Mouse (Mus musculus) thymus, adult 18-20 months (tissue): Measurements from ENCODE around the gene Zfp618.

ENCODE experiments used
- DNase-seq, 2 experiments: peaks; one replicate each; pipeline ENCODE4 v3.0.0; 2022; ENCODE audit warnings: mixed read lengths in 2 of 2

The Zfp618 gene

DNA sequence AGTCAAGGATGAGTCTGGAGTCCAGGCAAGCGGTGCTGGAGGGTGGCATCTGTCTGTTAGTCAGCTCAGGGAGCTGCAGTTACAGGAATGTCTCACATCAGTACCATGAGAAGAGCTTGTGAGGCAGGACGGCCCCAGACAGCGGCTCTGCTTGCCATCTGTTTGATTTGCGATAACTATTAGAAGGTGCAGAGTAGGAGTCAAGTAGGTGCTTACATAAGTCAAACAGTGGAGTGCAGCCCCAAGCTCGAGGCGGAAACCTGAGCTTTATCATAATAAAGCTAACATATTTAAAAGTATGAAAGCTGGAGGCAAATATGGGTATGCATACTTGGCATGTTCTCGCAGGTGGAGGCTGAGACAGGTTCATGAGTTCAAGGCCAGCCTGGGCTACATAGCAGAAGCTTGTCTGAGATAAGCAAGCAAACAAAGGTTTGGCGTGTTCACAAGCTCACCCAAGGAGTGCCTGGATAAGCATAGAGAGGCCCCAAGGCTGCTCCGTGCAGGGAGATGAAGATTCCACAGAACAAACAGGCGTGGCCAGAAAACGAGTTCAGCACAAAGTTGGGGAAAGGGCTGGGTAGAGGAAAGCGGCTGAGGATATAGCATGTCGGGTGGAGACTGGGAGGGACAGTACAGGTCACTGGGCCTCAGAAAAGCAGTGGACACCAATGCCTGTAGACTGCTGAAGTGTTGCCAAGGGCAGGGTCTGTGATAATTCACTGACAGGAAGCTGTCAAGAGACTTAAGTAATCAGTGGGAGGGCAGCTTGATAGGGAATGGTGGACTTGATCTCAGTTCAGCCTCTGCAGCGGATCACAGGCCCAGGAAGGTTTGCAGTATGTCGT, 106.3 kb downstream of the Zfp618 start:
- DNase-seq, result no peak

- no peak for DNase-seq
Measured at GRCm38 (mm10) chr4:63073139-63073538, 107.8 kb downstream of the Zfp618 start.

DNA sequence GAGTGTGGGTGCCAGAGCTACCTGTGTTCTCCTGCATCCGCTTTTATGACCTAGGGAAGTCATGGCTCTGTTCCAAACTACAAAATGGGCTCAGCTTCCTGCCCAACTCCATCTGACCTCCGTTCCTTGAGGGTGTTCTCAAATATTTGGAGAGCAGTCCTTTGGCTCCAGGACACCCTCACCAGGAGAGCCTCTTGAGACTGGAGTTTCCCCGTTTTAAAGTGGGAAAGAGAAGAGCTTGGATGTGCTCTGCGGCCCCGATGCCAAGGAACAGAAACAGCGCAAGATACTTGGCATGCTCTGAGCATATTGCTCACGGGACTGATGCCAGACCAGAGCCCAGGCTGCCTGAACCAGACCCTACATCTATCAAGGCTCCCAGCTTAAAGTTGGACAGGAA, 113.8 kb downstream of the Zfp618 start:
- no peak for DNase-seq

GRCm38 (mm10) chr4:63084473-63084889, 119.1 kb downstream of the Zfp618 start:
- DNase-seq, result no peak

GRCm38 (mm10) chr4:63089484-63089883, 124.1 kb downstream of the Zfp618 start:
- DNase-seq, result peak; percentile 36 to 57

DNA sequence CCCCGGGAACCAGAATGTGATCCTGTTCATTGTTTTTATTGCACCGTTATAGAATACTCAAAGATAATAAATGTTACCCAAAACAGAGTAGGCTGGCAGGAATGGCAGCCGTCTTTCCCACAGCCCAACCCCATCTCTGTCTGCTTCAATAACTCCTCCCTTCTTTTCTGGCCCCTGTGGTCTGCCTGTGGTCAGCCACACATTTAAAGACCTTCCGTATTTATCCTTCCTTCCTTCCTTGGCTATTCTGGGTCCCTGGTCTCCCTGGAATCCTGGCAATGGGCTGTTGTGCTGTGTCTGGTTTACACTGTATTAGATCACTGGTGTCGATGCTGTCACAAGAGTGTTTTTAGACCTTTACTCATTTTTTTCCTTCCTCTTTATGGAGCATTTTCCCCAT, 125.8 kb downstream of the Zfp618 start:
- no peak for DNase-seq

DNA sequence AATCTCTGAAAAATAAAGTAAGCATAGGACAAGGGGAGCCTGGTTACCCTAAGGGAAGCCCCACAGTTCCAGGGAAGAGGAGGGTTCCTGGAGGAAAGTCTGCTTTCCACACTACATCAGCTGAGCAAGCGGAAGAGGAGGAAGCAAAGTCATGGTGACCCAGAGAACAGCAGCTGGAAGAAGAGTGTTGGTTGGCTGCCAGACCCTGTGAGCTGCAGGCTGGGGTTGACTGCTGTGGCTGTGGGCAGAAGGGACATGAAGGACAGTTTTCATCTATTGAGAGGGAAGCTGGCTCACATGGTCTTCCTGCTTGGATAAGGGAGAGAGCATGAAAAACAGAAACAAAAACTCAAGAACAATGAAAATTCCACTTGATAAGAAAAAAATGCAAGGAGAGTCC, 132.2 kb downstream of the Zfp618 start:
- DNase-seq, result no peak

DNA sequence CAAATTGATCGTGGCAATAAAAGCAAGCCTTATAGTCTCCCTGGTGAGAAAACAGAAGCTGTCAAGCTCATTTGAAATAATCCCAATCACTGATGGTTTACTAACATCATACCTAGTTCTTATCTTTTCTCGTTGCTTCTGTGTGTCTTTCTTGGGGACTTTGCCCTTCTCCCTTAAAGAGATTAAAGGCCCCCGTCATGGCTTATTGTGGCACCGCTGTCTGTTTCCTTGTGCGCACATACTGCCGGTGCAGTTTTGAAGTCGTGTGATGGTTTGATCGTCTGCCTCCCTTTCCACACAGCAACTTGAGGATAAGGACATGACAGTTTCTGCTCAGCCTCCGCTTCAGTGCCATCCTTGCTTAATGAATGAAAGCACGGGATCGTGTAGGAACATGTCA, 135.1 kb downstream of the Zfp618 start:
- no peak for DNase-seq

DNA sequence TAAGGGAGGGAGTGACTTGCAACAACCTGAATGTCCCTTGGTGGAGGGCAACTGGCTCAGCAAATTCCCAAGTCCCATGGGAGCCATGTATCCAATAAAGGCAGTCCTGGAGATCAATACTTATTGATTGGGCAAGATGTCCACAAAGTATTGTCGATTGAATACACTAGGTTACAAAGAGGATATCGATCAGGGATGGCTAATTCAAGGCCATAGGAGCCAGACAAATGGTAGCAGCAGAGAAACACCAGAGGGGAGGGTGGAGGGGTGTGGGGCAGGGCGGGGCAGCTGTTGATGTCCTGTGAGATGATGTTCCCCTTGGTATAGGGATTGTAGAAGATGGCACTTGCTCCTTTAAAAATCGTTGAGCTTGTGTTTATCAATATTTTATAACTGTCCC, 136.7 kb downstream of the Zfp618 start:
- no peak for DNase-seq

- no peak for DNase-seq
Measured at GRCm38 (mm10) chr4:63105651-63106050, 140.3 kb downstream of the Zfp618 start.

GRCm38 (mm10) chr4:63118639-63119437, 153.5 kb downstream of the Zfp618 start:
- peak; percentile 46 to 61 for DNase-seq

DNA sequence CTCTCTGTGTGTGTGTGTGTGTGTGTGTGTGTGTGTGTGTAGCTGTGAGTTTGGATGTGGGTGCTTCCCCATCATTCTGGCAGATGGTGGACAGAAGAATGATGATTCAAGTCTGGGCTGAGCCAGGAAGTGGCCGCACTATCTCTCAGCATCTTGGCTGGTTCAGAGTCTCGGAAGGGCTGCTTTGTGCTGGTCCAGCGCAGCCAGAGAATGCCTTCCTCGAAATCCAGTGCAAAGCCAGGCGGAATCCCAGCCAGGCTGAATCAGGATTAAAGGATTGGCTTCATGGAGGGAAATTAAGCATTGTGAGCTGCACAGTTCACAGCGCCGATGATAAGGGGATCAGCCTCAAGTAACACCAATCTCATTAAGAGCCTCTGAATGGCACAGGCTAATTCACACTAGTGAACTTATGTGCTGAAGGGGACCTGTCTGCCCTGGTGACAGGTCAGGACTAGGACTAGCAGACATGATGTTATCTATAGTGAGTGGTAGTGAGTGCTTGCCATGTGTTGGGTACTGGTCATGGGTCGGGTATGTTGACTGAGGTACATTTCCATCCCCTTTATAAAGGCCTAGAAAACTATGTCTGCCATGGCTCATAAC, 159.6 kb downstream of the Zfp618 start:
- no peak for DNase-seq

GRCm38 (mm10) chr4:63129891-63130624, 164.7 kb downstream of the Zfp618 start:
- DNase-seq, result no peak

DNA sequence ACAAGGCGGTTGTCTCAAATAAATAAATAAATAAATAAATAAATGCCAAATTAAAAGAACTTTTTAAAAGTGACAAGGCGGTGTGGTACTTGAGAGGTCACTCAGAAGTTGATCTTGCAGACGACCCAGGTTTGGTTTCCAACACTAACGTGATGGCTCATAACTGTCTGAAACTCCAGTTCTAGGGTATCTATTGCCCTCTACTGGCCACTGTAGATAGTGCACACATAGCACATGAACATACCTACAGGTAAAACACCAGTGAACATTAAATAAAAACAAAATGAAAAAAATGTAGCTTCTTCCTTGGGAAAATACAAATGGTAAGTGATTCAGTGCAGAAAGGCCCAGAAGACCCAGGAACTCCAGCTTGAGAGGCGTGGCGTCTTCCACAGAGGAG, 181.9 kb downstream of the Zfp618 start:
- DNase-seq, result no peak

GRCm38 (mm10) chr4:63151127-63151526, 185.8 kb downstream of the Zfp618 start:
- DNase-seq, result no peak

- DNase-seq, result no peak
Measured at GRCm38 (mm10) chr4:63154028-63154427, 188.7 kb downstream of the Zfp618 start.

DNA sequence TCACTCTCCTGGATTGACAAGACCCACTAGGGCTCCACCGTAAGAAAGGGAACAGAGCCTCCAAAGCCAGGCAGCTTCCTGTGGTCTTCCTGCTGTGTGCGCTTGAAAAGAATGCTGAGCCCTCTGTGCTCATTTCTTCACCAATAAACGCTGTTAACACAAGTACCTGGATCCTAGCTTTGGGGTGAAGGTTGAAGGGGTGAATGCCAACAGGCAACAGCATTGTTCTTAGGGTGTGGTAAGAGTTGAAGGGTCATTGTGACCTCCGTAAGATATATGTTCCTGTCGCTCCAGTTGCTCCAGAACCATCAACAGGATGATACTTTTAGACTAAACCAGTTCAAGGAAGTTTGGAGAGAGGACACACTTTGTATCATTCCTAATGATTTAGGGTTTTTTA, 189.3 kb downstream of the Zfp618 start, which contains the start of gene Ambp:
Ambp (minus strand) TSS at position 101 of the 400 bp plus-strand sequence.
- DNase-seq, result no peak

GRCm38 (mm10) chr4:63155596-63155995, 190.2 kb downstream of the Zfp618 start:
- DNase-seq, result no peak

DNA sequence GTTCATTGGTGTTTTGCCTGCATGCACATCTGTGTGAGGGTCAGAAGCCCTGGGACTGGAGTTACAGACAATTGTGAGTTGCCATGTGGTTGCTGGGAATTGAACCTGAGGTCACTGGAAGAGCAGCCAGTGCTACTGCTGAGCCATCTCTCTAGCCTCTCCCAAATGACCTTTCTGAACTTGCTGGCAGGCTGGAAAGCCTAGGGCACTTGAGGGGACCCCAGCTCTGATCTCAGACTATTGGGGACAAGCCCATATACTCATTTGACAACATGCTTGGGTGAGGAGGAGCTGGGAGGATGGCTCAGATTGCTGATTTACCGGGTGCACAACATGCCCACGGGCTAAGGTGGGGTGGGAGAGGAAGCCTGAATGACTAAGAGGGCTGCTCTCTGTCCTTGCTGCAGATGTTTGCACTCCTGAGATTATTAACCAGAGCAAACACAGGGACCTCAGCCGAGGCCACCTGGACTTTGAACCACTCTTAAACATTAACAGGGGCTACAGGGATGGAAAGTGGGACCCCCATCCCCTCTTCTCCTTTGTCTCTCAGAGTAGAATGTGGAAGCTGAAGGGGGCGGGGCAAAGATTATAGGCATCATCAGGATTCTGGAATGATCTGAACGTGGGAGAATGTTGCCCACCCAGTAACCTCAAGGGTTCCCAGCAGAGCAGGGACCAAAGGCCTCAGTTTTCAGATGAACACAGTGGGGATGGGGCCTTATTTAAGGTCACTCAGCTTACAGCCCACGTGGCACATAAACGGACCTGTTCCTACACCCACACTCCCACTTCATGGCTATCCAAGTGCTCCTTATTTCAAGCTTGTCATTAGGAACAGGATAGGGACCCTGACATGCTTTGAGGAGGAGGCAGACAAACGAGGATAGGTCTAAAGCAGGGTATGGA, 191.6 kb downstream of the Zfp618 start:
- no peak for DNase-seq

DNA sequence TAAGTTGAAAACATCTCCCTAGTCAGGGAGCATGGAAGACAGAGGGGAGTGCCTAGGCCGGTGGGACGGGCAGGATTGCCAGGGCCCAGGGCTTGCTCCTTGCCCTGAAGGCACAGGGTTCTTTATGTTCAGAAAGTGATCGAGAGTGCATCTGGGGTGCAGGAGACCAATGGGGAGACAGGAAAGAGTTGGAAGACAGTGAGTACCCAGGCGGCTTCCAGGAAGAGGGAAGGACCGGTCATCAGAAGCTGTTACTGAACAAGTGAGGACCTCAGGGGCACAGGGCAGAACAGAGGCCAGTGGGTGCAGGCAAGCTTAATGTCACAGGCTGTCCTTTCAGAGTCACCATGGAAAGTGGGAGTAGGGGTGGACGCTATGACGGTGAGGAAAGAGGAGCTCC, 192.8 kb downstream of the Zfp618 start:
- DNase-seq, result no peak

- DNase-seq, result peak; percentile 63 to 75
Measured at GRCm38 (mm10) chr4:63158961-63159592, 193.7 kb downstream of the Zfp618 start.
